Mouse (Mus musculus) neural tube, embryonic 12.5 days (tissue): ENCODE data around the gene Pou2f3. TPM values are rescaled to one million over a fixed set of nuclear protein-coding genes. Genes with fewer than 3 reads are reported as not detected.
A peak's percentile ranks its signal among the peaks of the same experiment; 100 is the strongest.
"Not testable (repeated sequence)": the region's sequence is repeated elsewhere in the genome, so short reads cannot be mapped to it uniquely, and the experiment has no call there.

Experiments
- ATAC-seq: fragments of 200-750 bp; cut with Nextera tagmentation; 2 replicates; pipeline ENCODE4 v1.8.0; 2017; ENCODE audit warnings: low read depth, mild to moderate bottlenecking, moderate TSS enrichment, moderate library complexity; ENCODE audit not compliant: low FRiP score
- H3K27ac ChIP-seq: fragments of 300-500 bp; sonication (generic); 2 replicates; pipeline ENCODE4 v1.5.1; 2016
- H3K27me3 ChIP-seq: fragments of 300-500 bp; sonication (generic); replicated peaks from 2 replicates; pipeline ENCODE4 v1.6.1; 2016; ENCODE audit warnings: mild to moderate bottlenecking
- H3K36me3 ChIP-seq: fragments of 300-500 bp; sonication (generic); 2 replicates; pipeline ENCODE4 v1.6.1; 2016; ENCODE audit warnings: mild to moderate bottlenecking
- H3K4me1 ChIP-seq: fragments of 300-500 bp; sonication (generic); 2 replicates; pipeline ENCODE4 v1.6.1; 2016
- H3K4me2 ChIP-seq: fragments of 300-500 bp; sonication (generic); replicated peaks from 2 replicates; pipeline ENCODE4 v1.6.1; 2016; ENCODE audit warnings: mild to moderate bottlenecking
- H3K4me3 ChIP-seq: fragments of 300-500 bp; sonication (generic); 2 replicates; pipeline ENCODE4 v1.5.1; 2016
- H3K9ac ChIP-seq: fragments of 300-500 bp; sonication (generic); 2 replicates; pipeline ENCODE4 v1.6.1; 2016; ENCODE audit warnings: mild to moderate bottlenecking
- H3K9me3 ChIP-seq: fragments of 300-500 bp; sonication (generic); 2 replicates; pipeline ENCODE4 v1.6.1; 2016; ENCODE audit warnings: mild to moderate bottlenecking
- WGBS: fragments of 180-500 bp; shearing (Covaris S2); methylation state at CpG from one replicate; pipeline ENCODE4 v1.1.7; 2016; 5-methylcytosine and 5-hydroxymethylcytosine counted together
- polyA plus RNA-seq: library from polyadenylated mRNA; unstranded; fragments of >200 nt; fragmentation: Nextera tagmentation; extraction: Ambion mirVana; gene quantifications from 2 replicates; pipeline ENCODE4 v1.2.1, GENCODE M21; 2016

The Pou2f3 gene
- polyA plus RNA-seq, 1 experiment from 2014 or later, result not detected

DNA sequence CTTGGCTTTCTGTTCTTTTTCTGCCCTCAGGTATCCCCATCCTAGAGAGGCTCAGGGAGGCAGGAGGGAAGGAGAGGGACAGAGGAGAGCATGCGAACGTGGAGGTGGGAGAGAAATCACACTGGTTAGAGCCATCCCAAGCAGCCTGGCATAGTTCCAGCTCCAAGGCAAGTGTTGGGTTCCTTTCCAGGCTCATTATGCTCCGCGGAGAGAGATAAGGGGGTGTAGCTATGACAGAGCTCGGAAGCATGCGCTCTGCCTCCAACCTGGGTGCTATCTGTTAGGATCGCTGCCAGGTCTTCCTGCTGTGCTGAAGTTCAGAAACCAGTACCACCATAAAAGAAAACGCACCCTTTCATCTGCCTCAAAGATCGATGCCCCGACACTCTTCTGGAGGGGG lies 60.1 kb downstream of the Pou2f3 start:
- 69% methylated on average over 10 of the region's 10 CpGs for WGBS
- H3K4me2 ChIP-seq, result no peak overlapping the region

DNA sequence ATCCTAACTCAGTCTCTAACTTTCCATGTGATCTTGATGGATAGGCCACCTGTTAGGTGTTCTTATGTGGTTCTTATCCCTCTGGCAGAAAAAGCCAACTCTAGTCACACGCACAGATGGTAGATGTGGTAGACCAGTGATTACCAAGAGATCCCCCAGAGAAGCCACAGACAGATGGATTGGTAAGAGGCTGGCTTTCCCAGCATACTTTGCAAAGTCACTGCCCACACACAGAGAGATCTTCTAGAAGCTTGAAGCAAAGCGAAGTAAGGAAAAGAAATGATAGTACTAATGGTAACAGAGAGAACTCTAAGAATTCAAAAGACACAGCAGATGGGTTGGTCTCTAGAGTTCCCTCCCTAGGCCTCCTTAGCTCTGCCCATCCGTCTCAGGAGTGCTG lies 60.7 kb downstream of the Pou2f3 start:
- Histone ChIP-seq H3K4me3 (no peak overlapping the region), H3K27ac (no peak overlapping the region), H3K4me2 (no peak overlapping the region), H3K36me3 (no peaks in the 10 kb centered on the region), H3K27me3 (no peaks in the 10 kb centered on the region), H3K9ac (no peak overlapping the region), H3K4me1 (no peaks in the 10 kb centered on the region), H3K9me3 (no peaks in the 10 kb centered on the region)
- WGBS, result 82% methylated on average over 3 of the region's 3 CpGs
- ATAC-seq, result no peak

More for the DNA sequence above, 60.1 kb downstream of the Pou2f3 start:
- H3K4me1 ChIP-seq, result no peaks in the 10 kb centered on the region
- no peaks in the 10 kb centered on the region for H3K27me3 ChIP-seq
- ATAC-seq, result no peak
- no peaks in the 10 kb centered on the region for H3K9me3 ChIP-seq
- no peak overlapping the region for H3K9ac ChIP-seq
- no peak overlapping the region for H3K4me3 ChIP-seq
- H3K27ac ChIP-seq, result no peak overlapping the region
- no peaks in the 10 kb centered on the region for H3K36me3 ChIP-seq

DNA sequence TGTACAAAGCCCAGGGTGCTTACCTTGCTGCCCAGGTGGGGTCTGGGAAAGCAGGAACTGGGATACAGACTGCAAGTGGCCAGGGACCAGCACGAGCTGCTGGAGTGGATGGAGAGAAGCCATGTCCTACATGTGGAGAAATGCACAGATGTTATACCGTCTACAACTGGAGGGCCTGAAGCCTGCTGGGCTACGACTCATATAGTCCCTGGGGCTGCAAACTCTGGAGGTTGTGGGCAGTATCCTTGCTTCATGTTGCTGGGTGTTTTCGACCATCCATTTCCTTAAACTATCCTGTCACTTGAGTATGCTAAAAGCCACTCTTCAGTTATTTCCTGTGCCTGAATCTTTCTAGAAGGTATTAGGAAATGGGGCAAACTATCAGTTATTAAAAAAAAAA lies 65.0 kb downstream of the Pou2f3 start:
- Histone ChIP-seq H3K27me3 (no peaks in the 10 kb centered on the region), H3K27ac (no peak overlapping the region), H3K36me3 (no peaks in the 10 kb centered on the region), H3K9me3 (no peaks in the 10 kb centered on the region), H3K9ac (no peak overlapping the region), H3K4me3 (no peak overlapping the region), H3K4me2 (no peak overlapping the region), H3K4me1 (no peaks in the 10 kb centered on the region)
- no peak for ATAC-seq
- 88% methylated on average over 4 of the region's 4 CpGs for WGBS

DNA sequence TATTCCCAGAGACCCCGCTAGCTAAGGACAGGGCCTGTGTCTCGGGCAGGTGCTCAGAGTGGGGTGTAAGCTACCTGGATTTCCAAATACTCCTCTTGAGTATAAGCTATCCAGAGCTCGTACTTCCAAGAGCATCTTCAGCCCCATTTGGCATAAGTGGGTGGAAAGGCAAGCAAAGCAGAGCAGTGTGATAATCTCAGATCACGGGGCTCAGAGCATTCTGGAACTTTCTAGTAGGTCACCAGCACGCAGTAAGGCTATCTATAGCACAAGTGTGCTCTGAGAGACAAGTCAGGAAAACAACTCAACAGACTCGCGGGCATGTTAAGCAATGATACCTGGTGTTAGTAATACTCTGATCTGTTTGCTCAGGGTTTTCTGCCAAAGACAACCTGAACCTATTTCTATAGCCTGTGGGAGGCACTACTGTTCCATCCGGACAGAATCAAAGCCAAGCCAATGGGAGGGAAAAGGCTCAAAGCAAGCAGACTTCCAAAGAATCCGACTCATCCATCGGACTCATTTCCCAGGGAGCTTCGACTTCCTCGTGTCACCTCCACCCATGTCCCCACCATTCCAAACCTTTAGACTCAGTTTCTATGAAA lies 65.9 kb downstream of the Pou2f3 start:
- no peak overlapping the region for H3K27ac ChIP-seq
- no peak overlapping the region for H3K4me2 ChIP-seq
- WGBS, result 77% methylated on average over 12 of the region's 12 CpGs
- no peaks in the 10 kb centered on the region for H3K36me3 ChIP-seq
- no peak overlapping the region for H3K4me3 ChIP-seq
- no peaks in the 10 kb centered on the region for H3K4me1 ChIP-seq
- ATAC-seq, result no peak
- no peaks in the 10 kb centered on the region for H3K27me3 ChIP-seq
- no peak overlapping the region for H3K9ac ChIP-seq
- no peaks in the 10 kb centered on the region for H3K9me3 ChIP-seq

DNA sequence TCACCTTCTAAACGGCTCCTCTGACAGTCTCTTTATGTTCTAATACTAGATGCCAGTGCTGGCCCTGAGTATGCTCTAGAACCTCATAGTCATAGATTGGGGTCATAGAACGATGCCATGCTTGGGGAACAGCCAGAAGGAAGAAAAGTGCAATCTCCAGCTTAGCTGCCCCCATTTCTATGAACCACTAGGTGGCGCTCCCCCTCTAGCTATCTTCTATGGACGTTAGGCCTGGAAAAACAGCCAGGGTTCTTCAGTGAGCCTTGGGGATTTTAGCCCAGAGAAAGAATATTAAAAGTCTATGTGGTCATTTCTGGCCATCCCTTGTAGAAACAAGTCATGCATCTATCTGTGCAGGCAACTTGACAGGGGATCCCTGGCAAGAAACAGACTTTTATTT lies 68.3 kb downstream of the Pou2f3 start:
- no peak overlapping the region for H3K27ac ChIP-seq
- no peaks in the 10 kb centered on the region for H3K27me3 ChIP-seq
- H3K4me3 ChIP-seq, result no peak overlapping the region
- no peak overlapping the region for H3K9ac ChIP-seq
- H3K9me3 ChIP-seq, result no peaks in the 10 kb centered on the region
- no peak for ATAC-seq
- 8% methylated on average over 4 of the region's 4 CpGs for WGBS
- no peaks in the 10 kb centered on the region for H3K36me3 ChIP-seq
- no peak overlapping the region for H3K4me2 ChIP-seq
- no peaks in the 10 kb centered on the region for H3K4me1 ChIP-seq

DNA sequence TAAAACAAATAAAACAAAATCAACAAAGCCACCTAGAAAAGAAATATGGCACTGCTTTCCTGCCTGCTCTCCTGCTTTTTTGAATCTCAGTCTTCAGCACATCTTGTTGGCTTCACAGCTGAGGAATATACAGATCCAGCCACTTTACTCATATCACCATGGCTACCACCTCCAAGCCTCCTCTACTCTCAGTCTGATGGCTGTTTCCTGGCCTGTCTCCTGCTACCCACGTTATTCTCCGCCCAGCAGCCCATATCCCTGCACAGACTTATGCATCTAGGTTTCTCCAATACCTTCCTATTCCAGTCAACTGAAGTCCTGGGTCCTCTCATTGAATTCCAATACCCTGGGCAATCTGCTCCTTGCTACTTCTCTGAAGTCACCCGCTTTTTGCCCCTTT lies 76.6 kb downstream of the Pou2f3 start:
- Histone ChIP-seq H3K36me3 (no peaks in the 10 kb centered on the region), H3K27me3 (no peaks in the 10 kb centered on the region), H3K4me2 (no peak overlapping the region), H3K9me3 (no peaks in the 10 kb centered on the region), H3K4me1 (no peaks in the 10 kb centered on the region), H3K4me3 (no peak overlapping the region), H3K9ac (no peak overlapping the region), H3K27ac (no peak overlapping the region)
- 85% methylated on average over 3 of the region's 3 CpGs for WGBS
- ATAC-seq, result no peak

DNA sequence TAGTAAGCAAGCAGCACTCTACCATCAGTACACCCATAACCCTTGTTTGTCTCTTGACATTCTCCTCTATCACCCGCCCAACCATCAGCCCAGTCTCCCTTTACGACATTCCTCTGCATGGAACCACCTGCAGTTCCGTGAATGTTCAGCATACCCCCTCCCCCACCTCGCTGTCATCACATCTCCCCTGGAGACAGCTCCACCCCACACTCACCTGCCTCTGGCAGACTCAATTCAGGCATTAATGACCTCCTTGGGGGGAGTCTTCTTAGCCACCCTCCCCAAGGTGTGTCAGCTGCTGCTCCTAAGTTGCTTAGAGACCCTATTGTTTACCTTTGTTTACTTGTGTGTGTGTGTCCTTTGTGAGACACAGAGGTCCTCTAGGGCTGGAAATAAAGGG lies 77.8 kb downstream of the Pou2f3 start:
- ATAC-seq, result no peak
- no peaks in the 10 kb centered on the region for H3K36me3 ChIP-seq
- H3K4me1 ChIP-seq, result no peaks in the 10 kb centered on the region
- H3K4me3 ChIP-seq, result no peak overlapping the region
- no peak overlapping the region for H3K9ac ChIP-seq
- WGBS, result 30% methylated on average over 4 of the region's 4 CpGs
- H3K4me2 ChIP-seq, result no peak overlapping the region
- no peaks in the 10 kb centered on the region for H3K9me3 ChIP-seq
- H3K27me3 ChIP-seq, result no peaks in the 10 kb centered on the region
- no peak overlapping the region for H3K27ac ChIP-seq

DNA sequence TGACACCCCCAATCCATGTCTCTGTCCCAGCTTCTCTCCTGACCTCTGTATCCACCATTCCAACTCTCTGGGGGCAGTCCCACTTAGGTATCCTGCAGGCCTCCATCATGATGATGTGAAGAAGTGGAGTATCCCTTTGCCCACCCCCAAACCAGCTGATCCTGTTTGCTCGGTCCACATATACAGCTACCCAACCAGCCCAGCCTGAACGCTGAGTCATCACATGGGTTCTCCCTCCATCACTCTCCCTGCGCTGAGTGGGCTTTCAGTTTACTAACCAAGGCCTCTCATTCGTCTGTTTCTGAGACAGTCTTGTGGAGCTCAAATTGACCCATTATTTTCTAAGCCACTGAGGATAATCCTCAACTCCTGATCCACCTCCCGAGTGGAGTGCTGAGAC lies 78.2 kb downstream of the Pou2f3 start:
- Histone ChIP-seq H3K36me3 (no peaks in the 10 kb centered on the region), H3K4me2 (no peak overlapping the region), H3K27ac (no peak overlapping the region), H3K4me1 (no peaks in the 10 kb centered on the region), H3K27me3 (no peaks in the 10 kb centered on the region), H3K9me3 (no peaks in the 10 kb centered on the region), H3K4me3 (no peak overlapping the region), H3K9ac (no peak overlapping the region)
- 76% methylated on average over 5 of the region's 5 CpGs for WGBS
- no peak for ATAC-seq

DNA sequence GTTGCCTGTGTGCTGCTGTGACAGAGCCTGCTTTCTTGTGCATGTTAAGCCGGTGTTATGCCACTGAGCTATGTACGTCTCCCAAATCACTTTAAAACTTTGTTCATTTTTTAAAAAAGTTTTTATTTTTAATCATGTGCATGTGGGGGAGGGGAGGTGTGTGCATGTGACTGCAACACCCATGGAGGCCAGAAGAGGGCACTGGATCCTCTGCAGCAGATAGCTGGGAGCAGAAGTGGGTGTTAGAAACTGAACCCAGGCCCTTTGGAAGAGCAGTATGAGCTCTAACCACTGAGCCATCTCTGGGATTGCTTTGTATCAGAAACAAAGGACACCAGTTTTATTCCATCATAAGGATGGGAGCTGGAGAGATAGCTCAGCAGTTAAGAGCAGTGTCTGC lies 79.5 kb downstream of the Pou2f3 start:
- ATAC-seq, result no peak
- Histone ChIP-seq H3K9ac (no peak overlapping the region), H3K27ac (no peak overlapping the region), H3K4me2 (no peak overlapping the region), H3K4me1 (no peaks in the 10 kb centered on the region), H3K9me3 (no peaks in the 10 kb centered on the region), H3K36me3 (no peaks in the 10 kb centered on the region), H3K4me3 (no peak overlapping the region), H3K27me3 (no peaks in the 10 kb centered on the region)
- 96% methylated on average over 2 of the region's 2 CpGs for WGBS

DNA sequence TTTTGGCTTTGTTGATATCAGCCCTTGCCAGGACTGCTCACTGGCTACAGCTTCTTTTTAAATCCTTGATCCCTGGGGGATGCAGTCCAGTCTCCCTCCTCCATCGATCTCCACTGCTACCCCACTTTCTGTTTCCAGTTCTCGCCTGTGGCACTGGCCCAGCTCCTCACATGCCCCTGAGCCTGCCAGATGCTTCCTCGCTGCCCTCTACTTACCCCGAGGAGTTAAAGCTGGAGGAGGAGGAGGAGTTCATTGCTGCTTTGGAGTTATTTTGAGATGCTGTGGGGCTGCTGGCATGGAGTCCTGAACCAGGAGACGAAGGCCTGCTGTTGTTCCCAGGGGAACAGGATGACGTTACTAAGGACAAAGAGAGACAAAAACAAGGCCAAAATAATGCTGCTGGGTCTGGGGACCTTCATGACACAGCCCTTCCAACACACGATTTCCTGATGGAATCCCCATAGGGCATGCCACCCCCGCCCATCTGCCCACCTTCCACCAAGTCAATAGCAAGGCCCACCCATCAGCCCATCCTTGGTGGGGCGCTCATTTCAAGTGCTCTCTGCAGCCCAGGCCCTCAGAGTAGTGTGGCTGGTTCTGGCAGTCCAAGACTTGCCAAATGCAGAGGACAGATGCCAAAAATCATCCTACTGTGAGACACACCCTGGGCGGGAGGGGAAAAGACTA lies 82.9 kb downstream of the Pou2f3 start:
- no peak overlapping the region for H3K9ac ChIP-seq
- H3K4me3 ChIP-seq, result no peak overlapping the region
- H3K27ac ChIP-seq, result no peak overlapping the region
- no peak for ATAC-seq
- H3K27me3 ChIP-seq, result no peaks in the 10 kb centered on the region
- no peaks in the 10 kb centered on the region for H3K36me3 ChIP-seq
- H3K4me1 ChIP-seq, result no peaks in the 10 kb centered on the region
- H3K9me3 ChIP-seq, result no peaks in the 10 kb centered on the region
- WGBS, result 73% methylated on average over 10 of the region's 10 CpGs
- no peak overlapping the region for H3K4me2 ChIP-seq

DNA sequence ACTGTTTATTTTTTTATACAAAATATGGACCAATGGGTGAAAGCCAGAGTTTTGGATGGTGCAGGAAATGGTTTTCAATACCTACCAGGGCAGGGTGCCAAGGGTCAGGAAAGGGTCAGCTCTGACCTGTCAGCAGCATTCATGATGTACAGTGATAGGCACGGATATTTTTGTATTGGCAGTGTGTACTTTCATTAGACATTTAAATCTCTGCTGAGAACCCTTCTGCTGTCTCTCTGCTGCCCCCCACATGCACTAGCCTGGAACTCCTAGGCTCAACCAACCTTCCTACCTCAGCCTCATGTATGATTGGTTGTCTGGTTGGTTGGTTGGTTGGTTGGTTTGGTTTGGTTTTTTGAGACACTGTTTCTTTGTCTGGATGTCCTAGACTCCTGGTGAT lies 87.8 kb downstream of the Pou2f3 start:
- no peak for ATAC-seq
- Histone ChIP-seq H3K4me3 (no peak overlapping the region), H3K27ac (no peak overlapping the region), H3K9me3 (no peaks in the 10 kb centered on the region), H3K4me1 (no peaks in the 10 kb centered on the region), H3K9ac (no peak overlapping the region), H3K4me2 (no peak overlapping the region), H3K27me3 (no peaks in the 10 kb centered on the region), H3K36me3 (no peaks in the 10 kb centered on the region)
- WGBS, result 50% methylated on average over 1 of the region's 1 CpGs

DNA sequence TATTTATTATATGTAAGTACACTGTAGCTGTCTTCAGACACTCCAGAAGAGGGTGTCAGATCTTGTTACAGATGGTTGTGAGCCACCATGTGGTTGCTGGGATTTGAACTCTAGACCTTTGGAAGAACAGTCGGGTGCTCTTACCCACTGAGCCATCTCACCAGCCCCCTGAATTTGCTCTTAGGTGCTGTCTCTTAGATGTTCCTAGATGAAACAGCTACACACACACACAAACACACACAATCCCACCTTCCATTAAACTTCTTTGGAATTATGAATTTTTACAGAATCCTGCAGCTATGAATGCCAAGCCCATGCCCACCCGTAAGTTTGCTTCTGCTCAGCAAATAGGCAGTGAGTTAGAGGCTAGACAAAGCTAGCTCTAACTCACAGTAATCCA lies 88.2 kb downstream of the Pou2f3 start:
- not testable (repeated sequence) for H3K9ac ChIP-seq, H3K9me3 ChIP-seq, H3K4me3 ChIP-seq, H3K36me3 ChIP-seq, ATAC-seq, H3K4me2 ChIP-seq, H3K27ac ChIP-seq, H3K4me1 ChIP-seq, H3K27me3 ChIP-seq
- WGBS, result 84% methylated on average over 2 of the region's 2 CpGs

DNA sequence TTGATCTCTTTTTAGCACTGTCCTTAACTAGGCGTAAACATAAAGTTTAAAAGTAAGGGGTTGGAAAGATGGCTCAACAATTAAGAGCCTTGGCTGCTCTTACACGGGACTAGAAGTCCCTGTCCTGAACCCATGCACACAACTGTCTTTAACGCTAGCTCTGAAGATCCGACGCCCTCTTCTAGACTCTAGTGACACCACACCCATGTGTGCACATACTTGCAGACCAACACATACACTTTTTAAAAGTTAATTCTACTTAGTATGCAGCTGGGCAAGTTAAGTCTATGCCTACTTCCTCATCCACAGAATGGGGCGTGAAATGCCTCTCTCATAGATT lies 93.2 kb downstream of the Pou2f3 start:
- H3K9ac ChIP-seq, result no peak overlapping the region
- H3K27ac ChIP-seq, result no peak overlapping the region
- H3K4me2 ChIP-seq, result peak overlapping the region; percentile 83; the same call in 1 of the 2 replicates
- H3K4me1 ChIP-seq, result peaks cover 5% of the 10 kb centered on the region; the same call in 1 of the 2 replicates
- no peaks in the 10 kb centered on the region for H3K9me3 ChIP-seq
- no peak overlapping the region for H3K4me3 ChIP-seq
- H3K27me3 ChIP-seq, result no peaks in the 10 kb centered on the region
- no peaks in the 10 kb centered on the region for H3K36me3 ChIP-seq
- 89% methylated on average over 6 of the region's 6 CpGs for WGBS
- ATAC-seq, result no peak
